Mouse (Mus musculus) brain, adult 10 weeks (tissue): Measurements from ENCODE around the gene Gm8246. TPM values are rescaled to one million over a fixed set of nuclear protein-coding genes. Genes with fewer than 3 reads are reported as not detected.

ENCODE experiments used
- polyA plus RNA-seq: library from polyadenylated mRNA; stranded (reverse); fragments of 350-450 nt; fragmentation: Illumina TruSeq; extraction: RNeasy Lipid Tissue Mini Kit (QIAGEN cat#74804); gene quantifications from one replicate; pipeline ENCODE4 v1.2.3, GENCODE M21; 2015; ENCODE audit warnings: low read depth, low replicate concordance

Gm8246 gene
- polyA plus RNA-seq: not detected

GRCm38 (mm10) chr14:5477730-5478129 is at the start of gene Gm8246:
Gene Gm8246 (minus strand): TSS chr14:5477830.

GRCm38 (mm10) chr14:5501374-5501773 is 23.7 kb upstream of the Gm8246 start, which contains the start of gene Gm3488:
Gene Gm3488 (plus strand): TSS chr14:5501674.

GRCm38 (mm10) chr14:5483907-5484306 is 6.3 kb upstream of the Gm8246 start, which contains the start of gene Gm3187:
Gene Gm3187 (plus strand): TSS chr14:5484207.

GRCm38 (mm10) chr14:5455367-5455766 is 22.3 kb downstream of the Gm8246 start, which contains the start of gene Gm3194:
Gene Gm3194 (minus strand): TSS chr14:5455467.

Other genes starting within 250 kb of the Gm8246 start
- not detected for gene Gm3526, start 217.2 kb downstream of the Gm8246 start, polyA plus RNA-seq
- not detected for gene Gm3542, start 142.9 kb downstream of the Gm8246 start, polyA plus RNA-seq
- gene Gm3500, start 88.8 kb downstream of the Gm8246 start, polyA plus RNA-seq: not detected
- 2.0 TPM for gene Gm3194, start 22.4 kb downstream of the Gm8246 start, polyA plus RNA-seq
- not detected for gene Gm3187, start 6.4 kb upstream of the Gm8246 start, polyA plus RNA-seq
- gene Gm3488, start 23.8 kb upstream of the Gm8246 start, polyA plus RNA-seq: 3.3 TPM
- not detected for gene Gm3532, start 60.7 kb upstream of the Gm8246 start, polyA plus RNA-seq
- gene Gm8265, start 155.2 kb upstream of the Gm8246 start, polyA plus RNA-seq: not detected
- gene Gm9603, start 209.6 kb upstream of the Gm8246 start, polyA plus RNA-seq: not detected